Mouse (Mus musculus) heart, postnatal 0 days (tissue): Measurements from ENCODE around the gene Phactr2. TPM values are rescaled to one million over a fixed set of nuclear protein-coding genes. Genes with fewer than 3 reads are reported as not detected.

ENCODE experiments used
- ATAC-seq: fragments of 200-750 bp; cut with Nextera tagmentation; 2 replicates; pipeline ENCODE4 v1.8.0; 2017; ENCODE audit warnings: low read depth, moderate number of reproducible peaks, moderate library complexity; ENCODE audit not compliant: insufficient read depth
- DNase-seq: peaks from one replicate; pipeline ENCODE4 v3.0.0-alpha.2; 2016; ENCODE audit warnings: low spot score
- H3K27ac ChIP-seq: fragments of 300-500 bp; sonication (generic); 2 replicates; pipeline ENCODE4 v1.5.1; 2014; ENCODE audit warnings: low read depth, mild to moderate bottlenecking
- H3K27me3 ChIP-seq: fragments of 300-500 bp; sonication (generic); 2 replicates; pipeline ENCODE4 v1.6.1; 2014; ENCODE audit warnings: low read length, mixed read lengths; ENCODE audit not compliant: control insufficient read depth, insufficient read depth
- H3K36me3 ChIP-seq: fragments of 300-500 bp; sonication (generic); replicated peaks from 2 replicates; pipeline ENCODE4 v1.6.1; 2014; ENCODE audit warnings: low read length, mixed read lengths; ENCODE audit not compliant: control insufficient read depth, insufficient read depth
- H3K4me1 ChIP-seq: fragments of 300-500 bp; sonication (generic); 2 replicates; pipeline ENCODE4 v1.6.1; 2014; ENCODE audit warnings: antibody characterized with exemption; ENCODE audit not compliant: control insufficient read depth, insufficient read depth
- H3K4me2 ChIP-seq: fragments of 300-500 bp; sonication (generic); 2 replicates; pipeline ENCODE4 v1.6.1; 2014; ENCODE audit warnings: low read depth, mild to moderate bottlenecking, low read length, moderate library complexity
- H3K4me3 ChIP-seq: fragments of 300-500 bp; sonication (generic); 2 replicates; pipeline ENCODE4 v1.5.1; 2014; ENCODE audit warnings: low read depth, low read length
- H3K9ac ChIP-seq: fragments of 300-500 bp; sonication (generic); replicated peaks from 2 replicates; pipeline ENCODE4 v1.6.1; 2014; ENCODE audit warnings: low read depth, low read length, mixed read lengths
- H3K9me3 ChIP-seq: fragments of 300-500 bp; sonication (generic); replicated peaks from 2 replicates; pipeline ENCODE4 v1.6.1; 2016; ENCODE audit warnings: low read length; ENCODE audit not compliant: control insufficient read depth
- CTCF ChIP-seq: IDR thresholded peaks from 2 replicates; pipeline ENCODE4 v1.5.1; 2016; ENCODE audit warnings: antibody characterized with exemption, control low read depth, low read depth
- EP300 ChIP-seq: IDR thresholded peaks from 2 replicates; pipeline ENCODE4 v1.6.1; 2016; ENCODE audit warnings: antibody characterized with exemption, low read depth
- WGBS: fragments of 180-500 bp; shearing (Covaris S2); extraction: QIAGEN DNeasy Blood & Tissue Kit; methylation state at CpG from one replicate; pipeline ENCODE4 v1.1.7; 2014; 5-methylcytosine and 5-hydroxymethylcytosine counted together
- polyA plus RNA-seq: library from polyadenylated mRNA; unstranded; fragments of >200 nt; fragmentation: Nextera tagmentation; extraction: Ambion mirVana; gene quantifications from 2 replicates; pipeline ENCODE4 v1.2.1, GENCODE M21; 2015
- total RNA-seq: library from RNA; depleted of rRNA; stranded (reverse); fragments of >200 nt; gene quantifications from 2 replicates; pipeline ENCODE4 v1.2.3, GENCODE M21; 2014; ENCODE audit warnings: low replicate concordance

Phactr2 gene
- total and polyA plus RNA-seq, 2 experiments from 2014 or later: 39.6 to 51.1 TPM

- H3K4me1 ChIP-seq: peaks cover 9% of the 10 kb centered on the region
- H3K36me3 ChIP-seq: 0 out of 2 replicates have a peak, but pooled peaks cover 3% of the 10 kb centered on the region
- no peaks in the 10 kb centered on the region for H3K27me3 ChIP-seq
- no peak overlapping the region for H3K27ac ChIP-seq
- no peak overlapping the region for H3K4me3 ChIP-seq
- WGBS: 75% methylated on average over 7 of the region's 7 CpGs
- no peaks in the 10 kb centered on the region for H3K9me3 ChIP-seq
- no peak overlapping the region for H3K4me2 ChIP-seq
- TF ChIP-seq CTCF: no peak
- TF ChIP-seq EP300: no peak
- no peak for DNase-seq
- no peak for ATAC-seq
- no peak overlapping the region for H3K9ac ChIP-seq
Measured at GRCm38 (mm10) chr10:13448283-13449045, 25.7 kb downstream of the Phactr2 start.

- peaks cover 4% of the 10 kb centered on the region for H3K4me1 ChIP-seq
- 9% methylated on average over 3 of the region's 3 CpGs for WGBS
- TF ChIP-seq EP300 (peak; percentile 92), CTCF (no peak)
- H3K4me2 ChIP-seq: no peak overlapping the region
- no peak overlapping the region for H3K4me3 ChIP-seq
- H3K27ac ChIP-seq: peak overlapping the region; percentile 54
- no peaks in the 10 kb centered on the region for H3K27me3 ChIP-seq
- H3K9ac ChIP-seq: no peak overlapping the region; the same call in 1 of the 2 replicates
- no peaks in the 10 kb centered on the region for H3K9me3 ChIP-seq
- ATAC-seq (peak; percentile 94), DNase-seq (peak; percentile 96)
- H3K36me3 ChIP-seq: 0 out of 2 replicates have a peak, but pooled peaks cover 3% of the 10 kb centered on the region
Measured at GRCm38 (mm10) chr10:13446791-13447249, 27.4 kb downstream of the Phactr2 start.

DNA sequence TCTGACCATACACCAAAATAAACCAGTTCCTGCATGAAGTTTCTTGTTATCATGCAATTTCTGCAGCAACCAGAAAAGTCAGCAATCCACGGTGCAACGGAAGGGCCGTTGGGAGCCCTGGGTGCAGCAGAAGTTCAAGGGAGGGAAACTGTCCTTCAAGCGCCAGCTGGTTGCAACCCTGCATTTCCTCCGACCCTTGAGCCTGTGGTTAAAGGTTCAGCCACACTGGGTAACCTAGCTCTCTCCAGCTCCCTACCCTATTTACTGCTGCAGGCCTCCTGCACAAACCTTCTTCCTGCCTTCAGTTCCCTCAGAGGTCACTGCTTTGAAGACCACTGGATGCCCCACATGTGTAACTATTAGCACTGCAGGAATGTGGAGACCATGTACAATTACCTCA lies 30.0 kb downstream of the Phactr2 start:
- 80% methylated on average over 5 of the region's 5 CpGs for WGBS
- Histone ChIP-seq H3K4me2 (no peak overlapping the region), H3K27ac (no peak overlapping the region), H3K27me3 (no peaks in the 10 kb centered on the region), H3K9me3 (no peaks in the 10 kb centered on the region), H3K9ac (no peak overlapping the region), H3K36me3 (0 out of 2 replicates have a peak, but pooled peaks cover 3% of the 10 kb centered on the region), H3K4me1 (peaks cover 4% of the 10 kb centered on the region), H3K4me3 (no peak overlapping the region)
- no peak for TF ChIP-seq CTCF
- TF ChIP-seq EP300: no peak
- no peak for ATAC-seq
- no peak for DNase-seq

GRCm38 (mm10) chr10:13443647-13444046 lies 30.6 kb downstream of the Phactr2 start:
- no peaks in the 10 kb centered on the region for H3K9me3 ChIP-seq
- 0 out of 2 replicates have a peak, but pooled peaks cover 3% of the 10 kb centered on the region for H3K36me3 ChIP-seq
- H3K4me2 ChIP-seq: no peak overlapping the region
- peaks cover 4% of the 10 kb centered on the region for H3K4me1 ChIP-seq
- no peak for TF ChIP-seq EP300
- no peak for TF ChIP-seq CTCF
- H3K27me3 ChIP-seq: no peaks in the 10 kb centered on the region
- H3K9ac ChIP-seq: no peak overlapping the region
- no peak overlapping the region for H3K27ac ChIP-seq
- DNase-seq: no peak
- ATAC-seq: no peak
- WGBS: 86% methylated on average over 6 of the region's 6 CpGs
- no peak overlapping the region for H3K4me3 ChIP-seq

- ATAC-seq: no peak
- H3K4me1 ChIP-seq: peaks cover 12% of the 10 kb centered on the region; the same call in 1 of the 2 replicates
- no peak for DNase-seq
- H3K4me3 ChIP-seq: no peak overlapping the region
- H3K36me3 ChIP-seq: 0 out of 2 replicates have a peak, but pooled peaks cover 3% of the 10 kb centered on the region
- H3K9me3 ChIP-seq: no peaks in the 10 kb centered on the region
- H3K9ac ChIP-seq: no peak overlapping the region
- TF ChIP-seq CTCF (no peak), EP300 (no peak)
- WGBS: 76% methylated on average over 4 of the region's 4 CpGs
- no peaks in the 10 kb centered on the region for H3K27me3 ChIP-seq
- H3K4me2 ChIP-seq: no peak overlapping the region
- no peak overlapping the region for H3K27ac ChIP-seq
Measured at GRCm38 (mm10) chr10:13440292-13440691, 33.9 kb downstream of the Phactr2 start.
